Mouse (Mus musculus) fibroblast of lung, adult 2 months (primary cell): ENCODE measurements around the gene Klc2.

Experiments
- DNase-seq: peaks from one replicate; pipeline ENCODE4 v3.0.0-alpha.2; 2011; ENCODE audit warnings: low read depth

The Klc2 gene

GRCm38 (mm10) chr19:5072389-5073019, 45.9 kb downstream of the Klc2 start:
- no peak for DNase-seq

DNA sequence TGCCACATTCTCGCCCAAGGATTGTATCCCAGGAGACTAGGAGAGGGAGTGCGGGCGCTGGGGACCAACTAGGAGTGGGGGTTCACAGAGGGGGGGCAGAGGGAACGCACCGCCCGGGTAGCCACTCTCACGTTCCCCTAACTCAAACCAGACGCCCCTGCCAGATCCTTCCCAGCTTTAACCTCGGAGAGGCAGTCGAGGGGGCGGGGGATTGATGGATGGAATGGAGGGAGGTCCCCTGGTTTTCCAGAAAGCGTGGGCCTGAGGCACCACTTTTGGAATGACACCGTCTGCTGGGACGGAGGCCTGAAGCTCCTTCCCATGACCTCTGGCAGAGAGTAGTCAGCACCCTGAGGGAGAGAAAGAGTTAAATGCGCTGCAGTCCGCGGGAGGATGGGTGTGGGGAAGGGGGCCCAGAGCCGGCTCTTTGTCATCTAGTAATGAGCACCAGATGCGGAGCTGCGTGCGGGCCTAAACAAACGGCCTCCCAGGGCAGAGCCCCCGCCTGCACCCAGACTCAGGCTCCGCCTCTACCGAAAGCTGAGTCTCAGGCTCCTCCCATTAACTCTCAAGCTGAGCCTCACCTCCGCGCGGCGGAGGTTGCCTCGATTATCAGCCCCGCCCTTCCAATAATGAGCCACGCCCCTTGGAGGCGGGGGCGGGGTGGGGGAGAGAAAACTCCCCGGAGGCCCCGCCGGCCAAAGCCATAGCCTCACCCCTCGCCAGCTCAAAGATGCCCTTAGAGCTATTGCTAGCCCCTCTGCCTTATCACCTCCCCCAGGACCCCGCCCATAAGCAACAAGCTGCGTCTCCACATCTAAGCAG, 46.6 kb downstream of the Klc2 start:
- peak; percentile 92 for DNase-seq

DNA sequence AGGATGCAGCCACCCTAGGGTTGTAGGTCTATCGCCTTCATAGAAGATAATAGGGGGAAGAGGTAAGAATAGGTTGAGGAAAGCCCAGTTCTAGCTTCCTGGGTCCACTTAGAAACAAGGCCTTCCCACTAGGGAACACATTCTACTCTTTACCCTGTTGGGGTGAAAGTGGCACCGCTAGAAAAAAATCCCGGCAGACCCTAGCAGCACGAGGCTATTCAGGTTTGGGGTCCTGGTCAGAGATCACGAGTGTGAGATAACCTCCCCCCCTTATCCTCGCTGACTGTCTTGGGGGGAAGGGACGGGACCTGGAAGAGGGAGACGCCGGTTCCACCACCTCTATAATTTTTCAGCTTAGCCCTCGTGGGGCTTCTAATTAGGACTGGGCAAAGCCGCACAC, 47.3 kb downstream of the Klc2 start:
- no peak for DNase-seq

DNA sequence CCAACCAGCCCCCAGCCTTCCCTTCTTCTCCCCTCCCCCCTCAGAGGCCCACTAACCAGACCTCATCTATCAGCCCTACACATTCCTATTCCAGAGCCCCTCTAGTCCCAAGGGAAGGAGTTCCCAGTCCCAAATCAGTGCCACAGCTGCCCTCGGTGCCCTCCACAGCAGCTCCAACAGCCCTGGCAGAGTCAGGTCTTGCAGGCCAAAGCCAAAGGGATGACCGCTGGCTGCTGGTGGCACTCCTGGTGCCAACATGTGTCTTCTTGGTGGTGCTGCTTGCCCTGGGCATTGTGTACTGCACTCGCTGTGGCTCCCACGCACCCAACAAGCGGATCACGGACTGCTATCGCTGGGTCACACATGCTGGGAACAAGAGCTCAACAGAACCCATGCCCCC, 48.4 kb downstream of the Klc2 start:
- DNase-seq: no peak

DNA sequence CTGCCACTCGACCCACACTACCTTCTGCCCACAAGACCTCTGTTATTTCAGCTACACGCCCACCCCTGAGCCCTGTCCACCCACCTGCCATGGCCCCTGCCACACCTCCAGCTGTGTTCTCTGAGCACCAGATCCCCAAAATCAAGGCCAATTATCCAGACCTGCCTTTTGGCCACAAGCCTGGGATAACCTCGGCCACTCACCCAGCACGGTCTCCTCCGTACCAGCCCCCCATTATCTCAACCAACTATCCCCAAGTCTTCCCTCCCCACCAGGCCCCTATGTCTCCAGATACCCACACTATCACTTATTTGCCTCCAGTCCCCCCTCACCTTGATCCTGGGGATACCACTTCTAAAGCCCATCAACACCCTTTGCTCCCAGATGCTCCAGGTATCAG, 48.9 kb downstream of the Klc2 start:
- no peak for DNase-seq

- no peak for DNase-seq
Measured at GRCm38 (mm10) chr19:5068570-5069234, 49.7 kb downstream of the Klc2 start.

DNA sequence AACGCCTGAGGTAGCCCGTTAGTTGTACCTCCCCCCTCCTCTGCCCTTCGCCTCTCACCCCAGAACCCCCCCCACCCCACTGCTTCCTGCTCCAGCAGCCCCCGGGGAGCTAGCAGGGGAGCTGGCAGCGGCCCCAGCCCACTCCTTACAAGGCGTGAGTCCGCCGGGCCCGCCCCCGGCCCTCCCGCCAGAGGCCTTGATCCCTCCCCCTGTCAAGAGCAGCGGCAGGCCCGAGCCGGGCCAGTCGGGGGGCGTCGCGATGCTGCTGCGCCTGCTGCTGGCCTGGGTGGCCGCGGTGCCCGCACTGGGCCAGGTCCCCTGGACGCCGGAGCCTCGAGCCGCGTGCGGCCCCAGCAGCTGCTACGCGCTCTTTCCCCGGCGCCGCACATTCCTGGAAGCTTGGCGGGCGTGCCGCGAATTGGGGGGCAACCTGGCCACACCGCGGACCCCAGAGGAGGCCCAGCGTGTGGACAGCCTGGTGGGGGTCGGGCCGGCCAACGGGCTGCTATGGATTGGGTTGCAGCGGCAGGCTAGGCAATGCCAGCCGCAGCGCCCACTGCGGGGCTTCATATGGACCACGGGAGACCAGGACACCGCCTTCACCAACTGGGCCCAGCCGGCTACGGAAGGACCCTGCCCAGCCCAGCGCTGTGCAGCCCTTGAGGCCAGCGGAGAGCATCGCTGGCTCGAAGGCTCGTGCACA, 50.3 kb downstream of the Klc2 start, which contains the start of gene Cd248:
TSS of gene Cd248 (plus strand) at position 212 of the 703 bp plus-strand sequence.
- DNase-seq: no peak

DNA sequence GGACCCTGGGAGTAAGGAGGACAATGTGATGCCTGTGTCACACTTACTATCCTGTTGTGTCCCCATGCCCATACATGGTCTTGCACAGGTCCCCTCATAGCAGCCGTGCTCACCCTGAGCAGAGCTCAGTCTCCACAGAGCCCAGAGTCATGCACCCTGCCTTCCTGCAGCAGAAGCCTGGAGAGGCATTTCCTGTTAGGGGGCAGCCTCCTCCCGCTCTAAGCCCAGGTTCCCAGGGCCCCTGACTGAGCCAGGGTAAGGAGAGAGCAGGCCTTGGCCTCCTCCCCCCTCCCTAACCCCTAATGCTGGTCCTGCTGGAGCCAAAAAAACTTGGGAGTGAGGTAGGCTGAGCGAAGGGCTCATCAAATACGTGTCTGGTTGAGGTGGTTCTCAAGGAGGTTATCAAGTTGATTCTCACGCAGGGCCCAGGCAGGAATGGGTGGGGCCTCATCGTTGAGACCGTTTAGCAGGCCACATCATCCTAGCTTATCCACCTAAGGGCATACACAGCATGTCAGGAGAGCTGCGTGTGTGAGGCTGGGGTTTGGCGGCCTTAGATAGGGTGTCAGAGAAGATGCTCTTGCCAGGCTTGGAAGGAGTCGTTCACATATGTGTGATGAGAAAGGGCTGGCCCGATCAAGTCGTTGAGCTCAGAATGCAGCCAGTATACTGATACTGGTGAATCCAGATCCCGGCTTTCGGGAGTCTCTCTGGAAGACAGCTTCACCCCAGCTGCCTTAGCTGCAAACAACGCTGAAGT, 51.1 kb downstream of the Klc2 start:
- no peak for DNase-seq

GRCm38 (mm10) chr19:5065104-5065503, 53.3 kb downstream of the Klc2 start:
- no peak for DNase-seq

DNA sequence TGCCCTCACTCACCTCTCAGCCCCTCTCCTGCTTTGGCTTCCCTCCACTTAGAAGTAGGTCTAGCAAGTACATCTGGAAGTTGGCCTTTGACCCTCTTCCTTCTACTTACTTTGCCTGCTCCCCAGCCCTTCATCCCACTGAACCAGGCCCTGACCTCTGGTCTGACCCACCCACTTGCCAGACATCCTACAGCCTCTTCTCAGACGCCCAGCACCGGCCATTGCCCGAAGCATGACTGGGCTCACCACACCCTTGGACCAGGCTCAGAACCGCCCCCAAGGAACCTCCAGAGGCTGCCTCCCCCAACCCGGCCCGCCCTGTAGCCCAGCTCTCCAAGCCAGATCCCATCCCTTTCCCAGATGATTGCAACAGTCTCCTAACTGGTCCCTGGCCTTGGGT, 55.9 kb downstream of the Klc2 start:
- DNase-seq: no peak

DNA sequence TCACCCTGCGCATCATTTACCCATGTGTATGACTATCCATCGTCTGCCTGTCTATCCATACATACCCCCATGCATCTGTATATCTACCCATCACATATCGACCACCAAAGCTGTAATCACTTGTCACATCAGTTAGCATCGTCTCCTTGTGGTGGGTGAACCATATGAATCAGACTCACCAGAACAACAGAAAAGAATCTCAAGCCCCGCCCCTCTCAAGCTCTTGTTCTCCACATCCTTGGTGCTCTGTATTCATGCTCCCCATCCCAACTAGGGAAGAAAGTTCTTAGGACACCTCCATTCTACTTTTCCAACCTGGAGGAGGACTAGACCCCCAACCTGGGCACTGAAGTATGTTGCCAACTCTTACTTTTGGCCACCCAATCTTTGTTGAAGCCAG, 56.3 kb downstream of the Klc2 start:
- no peak for DNase-seq

DNA sequence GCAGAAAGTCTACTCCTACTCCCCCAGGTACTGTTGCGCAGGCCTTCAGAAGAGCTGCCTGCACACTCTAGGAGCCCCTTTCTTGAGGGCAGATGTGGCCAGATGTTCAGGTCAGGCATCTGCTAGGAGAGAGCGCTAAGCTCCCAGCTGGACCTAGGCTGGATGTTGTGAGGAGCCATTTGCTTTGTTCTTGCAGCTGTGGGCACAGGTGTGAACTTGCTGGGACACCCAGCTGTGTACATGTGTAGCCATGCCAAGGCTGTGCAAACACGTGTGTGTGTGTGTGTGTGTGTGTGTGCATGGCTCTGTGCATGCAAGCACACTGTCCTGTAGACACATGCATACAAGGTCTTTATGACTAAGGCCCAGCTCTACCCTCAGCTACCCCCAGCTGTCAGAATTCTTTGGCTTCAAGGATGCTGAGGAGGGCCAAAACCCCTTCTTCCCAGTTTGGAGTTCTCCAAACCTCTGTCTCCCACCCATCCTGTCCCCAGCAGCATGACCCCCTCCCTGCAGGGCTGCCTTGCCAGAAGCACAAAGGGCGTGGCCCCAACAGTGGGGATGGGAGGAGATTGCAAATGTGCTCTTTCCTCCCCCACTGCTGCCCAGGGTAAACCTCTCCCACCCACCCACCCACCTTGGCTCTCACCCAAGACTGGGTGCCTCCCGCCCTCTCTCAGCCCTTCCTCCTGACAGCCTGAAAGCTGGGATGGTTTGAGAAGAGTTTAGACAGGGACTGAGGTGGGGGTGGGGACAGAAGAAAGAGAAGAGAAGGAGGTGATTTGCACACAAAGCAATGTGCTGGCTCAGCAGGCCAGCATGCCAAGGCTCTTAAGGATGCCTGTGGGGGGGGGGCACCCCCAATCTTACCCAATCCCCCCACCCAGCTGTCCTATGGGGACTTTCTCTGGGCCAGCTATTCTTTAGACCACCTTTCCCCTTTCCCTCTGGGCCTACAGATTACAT, 57.7 kb downstream of the Klc2 start:
- no peak for DNase-seq

DNA sequence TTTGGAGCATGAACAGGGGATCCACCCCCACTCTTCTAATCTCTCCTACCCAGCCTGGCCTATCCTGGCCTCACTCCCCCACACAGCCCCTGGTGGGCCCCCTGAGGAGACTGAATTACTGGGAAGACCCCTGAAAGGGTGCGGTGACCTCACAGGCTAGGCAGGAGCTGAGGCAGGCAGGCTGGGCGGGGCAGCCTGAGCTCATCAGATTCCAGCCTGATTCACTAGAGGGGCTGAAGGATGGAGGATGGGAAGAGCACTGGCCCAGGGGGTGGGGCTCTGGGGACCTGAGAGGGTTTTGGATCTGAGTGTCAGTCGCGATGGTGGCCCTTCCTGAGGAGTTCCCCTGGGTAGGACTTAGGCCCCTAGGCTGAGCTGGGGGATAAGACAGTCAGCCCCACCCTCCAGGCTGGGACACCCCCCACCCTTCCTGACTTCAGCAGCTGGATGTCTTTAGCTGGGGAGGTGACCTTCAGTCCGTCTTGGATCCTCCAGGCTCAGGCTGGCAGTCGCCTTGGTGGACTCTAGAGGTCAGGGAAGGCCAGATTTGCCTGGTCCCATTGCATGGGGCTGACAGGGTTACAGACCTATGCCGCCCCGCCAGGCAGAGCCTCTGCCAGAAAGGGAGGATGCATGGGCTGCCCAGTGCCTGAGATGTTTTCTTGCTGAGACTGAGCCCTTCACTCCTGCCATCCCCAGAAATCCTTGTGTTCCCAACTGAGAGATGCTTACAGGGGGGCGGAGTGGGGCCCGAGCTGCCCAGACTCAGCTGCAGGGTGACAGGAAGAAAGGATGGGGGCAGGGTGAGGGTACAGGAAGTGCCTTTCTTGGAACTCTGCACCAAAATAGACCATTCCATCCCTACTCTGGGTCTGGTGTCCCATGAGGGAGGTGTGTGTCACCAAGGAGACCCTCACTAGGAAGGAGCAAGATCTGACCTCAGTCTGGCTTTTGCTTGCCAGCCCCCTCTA, 59.3 kb downstream of the Klc2 start:
- DNase-seq: no peak

GRCm38 (mm10) chr19:5057876-5058775, 60.2 kb downstream of the Klc2 start:
- no peak for DNase-seq
